Mouse (Mus musculus) kidney, embryonic 14.5 days (tissue): ENCODE results near the gene Mrgprd. TPM values are rescaled to one million over a fixed set of nuclear protein-coding genes. Genes with fewer than 3 reads are reported as not detected.

Source experiments
- ATAC-seq: fragments of 200-750 bp; cut with Nextera tagmentation; 2 replicates; pipeline ENCODE4 v1.8.0; 2017; ENCODE audit warnings: moderate number of reproducible peaks, mild to moderate bottlenecking, moderate TSS enrichment, moderate library complexity; ENCODE audit not compliant: low FRiP score, low TSS enrichment
- H3K27ac ChIP-seq: fragments of 300-500 bp; sonication (generic); 2 replicates; pipeline ENCODE4 v1.5.1; 2014; ENCODE audit warnings: low read depth, mild to moderate bottlenecking, low read length, moderate library complexity, mixed read lengths
- H3K27me3 ChIP-seq: fragments of 300-500 bp; sonication (generic); 2 replicates; pipeline ENCODE4 v1.6.1; 2014; ENCODE audit warnings: mild to moderate bottlenecking, low read length; ENCODE audit not compliant: control insufficient read depth, insufficient read depth
- H3K36me3 ChIP-seq: fragments of 300-500 bp; sonication (generic); 2 replicates; pipeline ENCODE4 v1.6.1; 2014; ENCODE audit warnings: low read length, mixed read lengths; ENCODE audit not compliant: control insufficient read depth, insufficient read depth
- H3K4me1 ChIP-seq: fragments of 300-500 bp; sonication (generic); 2 replicates; pipeline ENCODE4 v1.6.1; 2014; ENCODE audit warnings: low read length, mixed read lengths; ENCODE audit not compliant: control insufficient read depth, insufficient read depth
- H3K4me2 ChIP-seq: fragments of 300-500 bp; sonication (generic); replicated peaks from 2 replicates; pipeline ENCODE4 v1.6.1; 2014; ENCODE audit warnings: low read depth, mild to moderate bottlenecking, low read length
- H3K4me3 ChIP-seq: fragments of 300-500 bp; sonication (generic); 2 replicates; pipeline ENCODE4 v1.5.1; 2014; ENCODE audit warnings: mild to moderate bottlenecking, low read length
- H3K9ac ChIP-seq: fragments of 300-500 bp; sonication (generic); 2 replicates; pipeline ENCODE4 v1.6.1; 2014; ENCODE audit warnings: low read depth, mild to moderate bottlenecking, low read length, moderate library complexity
- H3K9me3 ChIP-seq: fragments of 300-500 bp; sonication (generic); 2 replicates; pipeline ENCODE4 v1.6.1; 2016; ENCODE audit warnings: low read length; ENCODE audit not compliant: control insufficient read depth
- WGBS: fragments of 180-500 bp; shearing (Covaris S2); extraction: QIAGEN DNeasy Blood & Tissue Kit; methylation state at CpG from one replicate; pipeline ENCODE4 v1.1.7; 2014; 5-methylcytosine and 5-hydroxymethylcytosine counted together
- polyA plus RNA-seq: library from polyadenylated mRNA; unstranded; fragments of >200 nt; fragmentation: Nextera tagmentation; extraction: Ambion mirVana; gene quantifications from 2 replicates; pipeline ENCODE4 v1.2.1, GENCODE M21; 2014

The Mrgprd gene
- polyA plus RNA-seq, 1 experiment from 2014 or later, result not detected

DNA sequence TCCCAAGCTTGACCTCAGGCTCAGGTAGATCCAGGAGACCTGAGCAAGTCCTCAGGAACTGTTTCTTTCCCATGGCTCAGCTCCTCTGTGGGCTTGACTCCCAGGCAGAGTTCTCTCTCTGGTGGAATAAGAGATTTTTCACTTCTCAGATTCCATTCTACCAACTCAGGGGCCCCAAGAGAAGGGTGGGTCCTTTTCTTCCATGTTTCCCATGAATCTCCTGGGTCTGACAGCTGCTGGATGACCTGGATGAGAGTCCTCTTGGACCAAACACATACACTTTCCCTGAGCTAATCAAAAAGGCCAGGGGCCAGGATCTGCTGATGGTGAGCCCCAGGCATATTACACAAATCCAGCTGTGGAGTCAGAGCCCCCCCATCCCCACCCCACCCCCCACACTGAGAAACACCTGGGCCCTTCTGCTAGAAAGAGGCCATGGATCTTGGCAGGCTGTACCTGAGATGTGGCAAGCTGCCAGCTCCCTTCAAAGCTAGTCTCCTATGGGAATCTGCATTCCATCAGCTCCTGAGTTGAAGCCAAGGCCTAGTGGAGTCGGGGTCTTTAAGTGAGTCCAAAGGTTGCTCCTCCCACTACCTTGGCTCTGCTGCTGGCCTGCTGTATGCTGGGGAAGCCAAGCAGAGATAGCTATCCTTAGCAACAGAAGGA is 17.9 kb downstream of the Mrgprd start:
- Histone ChIP-seq H3K36me3 (no peaks in the 10 kb centered on the region), H3K4me3 (no peak overlapping the region), H3K27ac (no peak overlapping the region), H3K4me2 (no peak overlapping the region), H3K9ac (no peak overlapping the region), H3K4me1 (peaks cover 10% of the 10 kb centered on the region), H3K27me3 (no peaks in the 10 kb centered on the region), H3K9me3 (no peaks in the 10 kb centered on the region)
- WGBS, result 35% methylated on average over 1 of the region's 1 CpGs
- peak; percentile 58 for ATAC-seq

DNA sequence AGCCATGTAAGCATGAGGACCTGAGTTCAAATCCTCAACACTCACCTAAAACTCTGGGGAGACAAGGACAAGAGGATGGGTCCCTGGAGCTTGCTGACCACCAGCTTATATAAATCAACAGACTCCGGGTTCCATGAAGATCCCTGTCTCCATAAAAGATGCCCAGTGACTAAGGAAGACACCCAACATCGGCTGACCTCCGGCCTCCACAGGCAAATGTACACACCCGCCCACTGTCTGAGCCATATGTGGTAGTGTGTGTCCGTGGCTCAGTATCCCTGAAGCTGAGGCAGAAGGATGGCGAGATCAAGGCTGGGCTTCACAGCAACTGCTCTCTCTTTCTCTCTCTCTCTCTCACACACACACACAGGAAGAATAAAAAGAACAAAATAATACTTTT is 19.3 kb downstream of the Mrgprd start:
- H3K36me3 ChIP-seq, result no peaks in the 10 kb centered on the region
- no peaks in the 10 kb centered on the region for H3K9me3 ChIP-seq
- no peak for ATAC-seq
- H3K27ac ChIP-seq, result no peak overlapping the region
- no peak overlapping the region for H3K4me3 ChIP-seq
- H3K9ac ChIP-seq, result no peak overlapping the region
- H3K4me2 ChIP-seq, result no peak overlapping the region
- 86% methylated on average over 6 of the region's 6 CpGs for WGBS
- H3K27me3 ChIP-seq, result no peaks in the 10 kb centered on the region
- peaks cover 10% of the 10 kb centered on the region for H3K4me1 ChIP-seq

DNA sequence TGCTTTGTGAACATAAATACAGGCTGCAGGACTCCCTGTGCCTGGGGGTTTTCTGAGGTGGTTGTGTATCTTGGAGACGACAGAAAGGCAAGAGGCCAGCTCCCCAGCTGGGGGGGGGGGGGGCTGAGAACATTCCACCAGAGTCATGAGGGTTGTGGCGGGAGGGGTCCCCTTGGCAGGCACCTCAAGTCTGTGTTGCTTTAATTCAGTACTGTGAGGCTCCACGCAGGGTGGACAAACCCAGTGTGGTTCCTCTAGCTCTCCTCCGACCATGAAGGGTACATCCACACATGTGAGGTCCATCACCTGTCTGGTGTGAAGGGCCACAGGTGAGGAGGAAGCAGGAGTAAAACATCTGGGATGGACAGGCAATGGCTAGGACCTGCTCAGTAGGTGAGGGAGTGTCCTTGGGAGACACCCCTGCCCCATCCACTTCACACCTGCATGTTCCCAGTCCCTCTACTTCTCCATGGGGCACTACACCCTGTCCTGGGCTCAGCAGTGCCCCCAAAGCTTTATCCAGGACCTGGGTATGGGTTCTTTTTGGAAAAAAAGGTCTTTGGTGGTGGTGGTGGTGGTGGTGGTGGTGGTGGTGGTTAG is 19.9 kb downstream of the Mrgprd start:
- peaks cover 10% of the 10 kb centered on the region for H3K4me1 ChIP-seq
- no peaks in the 10 kb centered on the region for H3K9me3 ChIP-seq
- H3K27ac ChIP-seq, result no peak overlapping the region
- WGBS, result 63% methylated on average over 4 of the region's 4 CpGs
- H3K9ac ChIP-seq, result no peak overlapping the region
- no peaks in the 10 kb centered on the region for H3K27me3 ChIP-seq
- H3K4me2 ChIP-seq, result no peak overlapping the region
- H3K4me3 ChIP-seq, result no peak overlapping the region
- no peak for ATAC-seq
- no peaks in the 10 kb centered on the region for H3K36me3 ChIP-seq

DNA sequence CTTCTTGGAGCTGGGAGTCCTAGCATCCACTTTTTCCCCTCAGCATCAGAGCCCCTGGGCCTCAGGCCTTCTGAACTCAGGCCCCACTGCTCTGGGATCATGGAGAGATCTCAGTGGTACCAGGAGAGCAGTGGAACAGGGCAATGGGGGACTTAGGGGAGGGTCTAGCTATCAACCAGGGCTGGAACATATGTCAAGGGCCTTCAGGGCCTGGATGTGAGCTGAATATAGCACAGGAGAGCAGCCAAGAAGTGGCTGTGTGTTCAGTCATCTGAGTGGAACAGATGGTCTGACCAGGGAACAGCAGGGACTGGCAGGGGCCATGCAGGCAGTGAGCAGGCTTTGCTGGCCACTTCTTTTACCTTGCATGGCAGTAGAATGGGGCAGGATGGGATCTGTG is 20.6 kb downstream of the Mrgprd start:
- Histone ChIP-seq H3K4me1 (peaks cover 4% of the 10 kb centered on the region), H3K4me3 (no peak overlapping the region), H3K27ac (no peak overlapping the region), H3K4me2 (no peak overlapping the region), H3K27me3 (no peaks in the 10 kb centered on the region), H3K36me3 (no peaks in the 10 kb centered on the region), H3K9me3 (no peaks in the 10 kb centered on the region), H3K9ac (no peak overlapping the region)
- no peak for ATAC-seq

DNA sequence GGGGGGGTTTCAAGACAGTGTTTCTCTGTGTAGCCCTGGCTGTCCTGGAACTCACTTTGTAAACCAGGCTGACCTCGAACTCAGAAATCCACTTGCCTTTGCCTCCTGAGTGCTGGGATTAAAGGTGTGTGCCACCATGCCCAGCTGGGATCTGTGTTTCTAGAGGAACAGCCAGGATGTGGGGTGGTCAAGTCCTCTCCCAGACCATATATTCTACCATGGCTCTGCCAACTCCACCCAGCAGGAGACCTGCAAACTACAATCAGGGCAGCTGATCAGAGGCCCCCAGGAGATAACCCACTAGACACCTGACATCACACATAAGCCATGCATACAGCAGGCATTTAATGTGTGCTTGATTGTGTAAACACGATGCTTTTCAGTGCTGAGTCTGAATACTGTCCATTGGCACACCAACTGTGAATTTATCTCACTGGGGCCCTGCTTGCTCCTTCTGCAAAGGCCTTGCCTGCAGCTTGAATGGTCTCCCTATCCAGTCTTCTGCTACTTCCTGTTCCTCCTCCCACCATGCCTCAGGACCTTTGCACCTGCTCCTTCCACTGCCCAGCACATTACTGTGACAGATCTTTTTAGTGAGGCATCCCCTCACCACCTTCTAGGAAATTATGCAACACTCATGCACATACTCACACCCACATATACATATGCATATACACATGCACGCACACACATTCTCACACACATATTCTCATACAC is 21.1 kb downstream of the Mrgprd start:
- no peak overlapping the region for H3K4me3 ChIP-seq
- no peak for ATAC-seq
- no peak overlapping the region for H3K9ac ChIP-seq
- no peak overlapping the region for H3K4me2 ChIP-seq
- 80% methylated on average over 3 of the region's 3 CpGs for WGBS
- no peaks in the 10 kb centered on the region for H3K9me3 ChIP-seq
- H3K27me3 ChIP-seq, result no peaks in the 10 kb centered on the region
- H3K4me1 ChIP-seq, result peaks cover 4% of the 10 kb centered on the region; the same call in 1 of the 2 replicates
- H3K27ac ChIP-seq, result no peak overlapping the region
- H3K36me3 ChIP-seq, result no peaks in the 10 kb centered on the region

GRCm38 (mm10) chr7:145337889-145338288 is 23.3 kb downstream of the Mrgprd start:
- WGBS, result 72% methylated on average over 2 of the region's 2 CpGs
- no peak for ATAC-seq

DNA sequence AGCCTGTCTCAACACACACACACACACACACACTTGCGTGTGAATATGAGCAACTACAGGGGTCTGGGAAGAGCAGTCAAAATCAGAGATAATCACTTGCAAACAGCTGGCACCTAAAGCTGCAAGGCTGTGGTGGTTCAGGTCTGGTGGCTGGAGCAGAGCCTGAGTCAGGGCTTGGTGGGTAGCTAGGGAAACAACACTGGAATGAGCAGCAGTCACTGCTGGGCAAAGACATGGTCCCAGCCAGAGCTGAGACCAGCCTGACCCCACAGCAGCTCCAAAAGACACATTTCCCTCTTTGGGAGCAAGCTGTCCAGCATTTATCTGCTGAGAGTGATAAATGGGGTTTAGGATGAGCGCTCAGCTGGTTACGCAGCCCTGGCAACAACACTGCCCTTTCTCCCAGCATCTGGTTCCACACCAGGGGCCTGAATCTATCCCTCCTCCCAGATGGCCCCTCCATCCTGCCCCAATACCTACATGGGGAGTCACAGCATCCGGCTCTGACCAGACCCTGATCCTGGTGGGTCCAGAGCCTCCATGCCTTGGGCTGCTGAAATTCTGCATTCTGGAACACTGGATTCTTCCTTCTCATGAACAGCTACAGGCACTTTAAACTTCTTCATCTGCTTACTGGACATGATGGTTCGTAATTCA is 25.7 kb downstream of the Mrgprd start:
- no peak overlapping the region for H3K9ac ChIP-seq
- H3K4me3 ChIP-seq, result no peak overlapping the region
- ATAC-seq, result peak; percentile 43; the same call in 1 of the 2 replicates
- 75% methylated on average over 5 of the region's 5 CpGs for WGBS
- no peaks in the 10 kb centered on the region for H3K9me3 ChIP-seq
- no peaks in the 10 kb centered on the region for H3K27me3 ChIP-seq
- no peaks in the 10 kb centered on the region for H3K4me1 ChIP-seq
- H3K4me2 ChIP-seq, result no peak overlapping the region
- H3K27ac ChIP-seq, result no peak overlapping the region
- H3K36me3 ChIP-seq, result no peaks in the 10 kb centered on the region

More at GRCm38 (mm10) chr7:145337889-145338288, 23.3 kb downstream of the Mrgprd start:
- no peak overlapping the region for H3K4me3 ChIP-seq
- no peak overlapping the region for H3K27ac ChIP-seq
- no peaks in the 10 kb centered on the region for H3K27me3 ChIP-seq
- no peak overlapping the region for H3K9ac ChIP-seq
- no peaks in the 10 kb centered on the region for H3K9me3 ChIP-seq
- H3K36me3 ChIP-seq, result no peaks in the 10 kb centered on the region
- no peak overlapping the region for H3K4me2 ChIP-seq
- H3K4me1 ChIP-seq, result peaks cover 4% of the 10 kb centered on the region; the same call in 1 of the 2 replicates
